ENCODE assay signal across 11 mouse cellular contexts in genomic region chr1:191259121-191259520, GRCm38 (mm10). TPM values are rescaled to one million over a fixed set of nuclear protein-coding genes. Genes with fewer than 3 reads are reported as not detected.
DNase-seq lines count a peak whose midpoint lies in the region; ATAC-seq and TF ChIP-seq lines count a peak whose summit lies in the region.
"Had no signal": no experiment of that assay in that cellular context is flagged by ENCODE, and none has a peak within 500 bp of the region (broad histone marks: within the 10 kb centered on the region; RNA-seq: fewer than 3 reads in every experiment).

No protein-coding gene starts in this region.

- H3K4me2 ChIP-seq in limb, embryonic 12.5 days: 0 out of 2 replicates have a peak overlapping the region, but pooled peaks have one; percentile 8
- H3K4me2 ChIP-seq: liver, embryonic 13.5 days had no signal

- TF ChIP-seq POLR2A in kidney, adult 2 months (IDR thresholded peaks at IDR 0.05; ENCODE audit: low read depth, low read length): no peak
- TF ChIP-seq POLR2A in brain, embryonic 14.5 days (IDR thresholded peaks at IDR 0.05; ENCODE audit: borderline replicate concordance, extremely low read depth, insufficient read depth, insufficient read length, poor library complexity, severe bottlenecking): no peak

- no peak overlapping the region for H3K27ac ChIP-seq in kidney, adult 2 months (ENCODE audit: insufficient read depth, low read depth, low read length)
- no peak overlapping the region for H3K27ac ChIP-seq in limb, embryonic 12.5 days
- H3K27ac ChIP-seq: liver, embryonic 13.5 days had no signal

- H3K4me3 ChIP-seq in kidney, adult 2 months (ENCODE audit: insufficient read depth, low read depth, low read length): no peak overlapping the region
- H3K4me3 ChIP-seq in limb, embryonic 12.5 days (replicated peaks): no peak overlapping the region
- H3K4me3 ChIP-seq: liver, embryonic 13.5 days had no signal

- H3K9me3 ChIP-seq in limb, embryonic 12.5 days: no peaks in the 10 kb centered on the region
- H3K9me3 ChIP-seq: liver, embryonic 13.5 days had no signal

- ATAC-seq in limb, embryonic 12.5 days (ENCODE audit: insufficient number of reproducible peaks, insufficient read depth, low FRiP score, low TSS enrichment, low read depth): no peak

- peak; percentile 36 for DNase-seq in kidney, adult 2 months
- no peak for DNase-seq in kidney, postnatal 4 days
- DNase-seq in CD8-positive naive resting alpha-beta T cell, adult 2 months (ENCODE audit: low read depth in 2 of 2, low spot score in 2 of 2): peak; percentile 30 to 45
- peak; percentile 29 for DNase-seq in brain, embryonic 14.5 days (ENCODE audit: low read depth)
- DNase-seq in urinary bladder, postnatal 14 days (ENCODE audit: low spot score): no peak
- no peak for DNase-seq in neural tube, embryonic 10.5 days (ENCODE audit: extremely low spot score, low spot score)
- DNase-seq: cerebellum, adult 11 months; liver, embryonic 13.5 days; right cerebral cortex, postnatal 25 days; thymus, postnatal 4 days had no signal

- 37% methylated on average over 7 of the region's 7 CpGs for WGBS in kidney, adult 2 months
- 24% methylated on average over 7 of the region's 7 CpGs for WGBS in limb, embryonic 12.5 days

- H3K27me3 ChIP-seq in kidney, adult 2 months (replicated peaks; ENCODE audit: control insufficient read depth, insufficient read depth, low read length): no peaks in the 10 kb centered on the region
- no peaks in the 10 kb centered on the region for H3K27me3 ChIP-seq in limb, embryonic 12.5 days

- no peak for TF ChIP-seq CTCF in kidney, adult 2 months (conservative IDR thresholded peaks at IDR 0.05; ENCODE audit: insufficient read depth, insufficient read length, low read depth, low read length)
- no peak for TF ChIP-seq CTCF in brain, embryonic 14.5 days (IDR thresholded peaks at IDR 0.05; ENCODE audit: borderline replicate concordance, extremely low read depth, insufficient read depth, insufficient read length)

- H3K9ac ChIP-seq in limb, embryonic 12.5 days (replicated peaks): no peak overlapping the region
- H3K9ac ChIP-seq: liver, embryonic 13.5 days had no signal

- no peaks in the 10 kb centered on the region for H3K4me1 ChIP-seq in kidney, adult 2 months (ENCODE audit: control insufficient read depth, insufficient read depth, low read length)
- peaks cover 10% of the 10 kb centered on the region for H3K4me1 ChIP-seq in limb, embryonic 12.5 days (replicated peaks)

- no peaks in the 10 kb centered on the region for H3K36me3 ChIP-seq in kidney, adult 2 months (ENCODE audit: control insufficient read depth, insufficient read depth, low read length)
- H3K36me3 ChIP-seq in limb, embryonic 12.5 days: no peaks in the 10 kb centered on the region
- H3K36me3 ChIP-seq: liver, embryonic 13.5 days had no signal

RNA-seq across cellular contexts. Expression of gene Atf3, which starts 41.3 kb away (rescaled TPM):
- 1.2 and 1.5 TPM in 2 replicates for polyA plus RNA-seq in kidney, adult 2 months (2012; rRNA removed)
- 1.0 and 1.5 TPM in 2 replicates for polyA plus RNA-seq in brain, embryonic 14.5 days (2012; rRNA removed)
- polyA plus RNA-seq in limb, embryonic 12.5 days (2016; fragmentation: Nextera tagmentation; extraction: Ambion mirVana): 1.9 and 2.9 TPM in 2 replicates

RNA-seq across cellular contexts. Expression of gene Nenf, which starts 58.9 kb away (rescaled TPM):
- 146 and 165 TPM in 2 replicates for polyA plus RNA-seq in kidney, adult 2 months (2012; rRNA removed)
- 118 and 133 TPM in 2 replicates for polyA plus RNA-seq in brain, embryonic 14.5 days (2012; rRNA removed)
- 73.0 and 77.6 TPM in 2 replicates for polyA plus RNA-seq in limb, embryonic 12.5 days (2016; fragmentation: Nextera tagmentation; extraction: Ambion mirVana)

Comparison
In these comparisons a context has a peak if more than half of its experiments do, and no peak if none do; other contexts are left out.
1. DNase-seq: peak in kidney, adult 2 months (single experiment), CD8-positive naive resting alpha-beta T cell, adult 2 months (2 of 2) and brain, embryonic 14.5 days (single experiment); none in kidney, postnatal 4 days (0 of 2), urinary bladder, postnatal 14 days (single experiment) and neural tube, embryonic 10.5 days (single experiment).